Comparison of ENCODE assay signal across 10 mouse cellular contexts in genomic region chr16:96795431-96795830, GRCm38 (mm10).
DNase-seq lines count a peak whose midpoint lies in the region; ATAC-seq and TF ChIP-seq lines count a peak whose summit lies in the region.
"Had no signal": no experiment of that assay in that cellular context is flagged by ENCODE, and none has a peak within 500 bp of the region (broad histone marks: within the 10 kb centered on the region; RNA-seq: fewer than 3 reads in every experiment).

No protein-coding gene starts in this region.

- no peak overlapping the region for H3K4me3 ChIP-seq in gastrocnemius, adult 2 months
- H3K4me3 ChIP-seq in neural tube, embryonic 15.5 days (replicated peaks): no peak overlapping the region
- no peak overlapping the region for H3K4me3 ChIP-seq in cerebellum, adult 2 months (replicated peaks; ENCODE audit: insufficient read depth, low read depth, low read length)
- no peak overlapping the region for H3K4me3 ChIP-seq in hindbrain, embryonic 16.5 days (ENCODE audit: low read length)
- H3K4me3 ChIP-seq: megakaryocyte, embryonic 14.5 days had no signal

- H3K4me1 ChIP-seq in neural tube, embryonic 15.5 days: no peaks in the 10 kb centered on the region
- no peaks in the 10 kb centered on the region for H3K4me1 ChIP-seq in cerebellum, adult 2 months (ENCODE audit: control insufficient read depth, insufficient read depth, low read length)
- H3K4me1 ChIP-seq in hindbrain, embryonic 16.5 days (ENCODE audit: control insufficient read depth, insufficient read depth, low read depth, low read length): no peaks in the 10 kb centered on the region
- H3K4me1 ChIP-seq: megakaryocyte, embryonic 14.5 days had no signal

- no peak for DNase-seq in gastrocnemius, adult 2 months
- DNase-seq in gastrocnemius, postnatal 25 days: no peak
- DNase-seq in neural tube, embryonic 10.5 days (ENCODE audit: extremely low spot score, low spot score): peak; percentile 26
- DNase-seq in cerebellum, adult 2 months: peak; percentile 25 to 49

- H3K9ac ChIP-seq in neural tube, embryonic 15.5 days (replicated peaks): no peak overlapping the region
- H3K9ac ChIP-seq in hindbrain, embryonic 16.5 days (ENCODE audit: low read depth, low read length): no peak overlapping the region

- intact Hi-C loops in gastrocnemius, adult 2 months (cut with DNase I): no loop called here

- no peak overlapping the region for H3K27ac ChIP-seq in gastrocnemius, adult 2 months
- no peak overlapping the region for H3K27ac ChIP-seq in neural tube, embryonic 15.5 days (replicated peaks)
- H3K27ac ChIP-seq in cerebellum, adult 2 months (ENCODE audit: insufficient read depth, low read length): no peak overlapping the region
- no peak overlapping the region for H3K27ac ChIP-seq in hindbrain, embryonic 16.5 days (ENCODE audit: low read depth, low read length)

- no peaks in the 10 kb centered on the region for H3K27me3 ChIP-seq in neural tube, embryonic 15.5 days (replicated peaks)
- no peaks in the 10 kb centered on the region for H3K27me3 ChIP-seq in cerebellum, adult 2 months (ENCODE audit: control insufficient read depth, insufficient read depth, low read length)
- no peaks in the 10 kb centered on the region for H3K27me3 ChIP-seq in hindbrain, embryonic 16.5 days (replicated peaks; ENCODE audit: control insufficient read depth, insufficient read depth, low read length)
- H3K27me3 ChIP-seq: megakaryocyte, embryonic 14.5 days had no signal

- TF ChIP-seq CTCF in gastrocnemius, adult 2 months (IDR thresholded peaks at IDR 0.05): peak; percentile 36
- TF ChIP-seq CTCF in cerebellum, adult 2 months (IDR thresholded peaks at IDR 0.05; ENCODE audit: borderline replicate concordance, insufficient read depth, low read depth, low read length): peak; percentile 65

- H3K9me3 ChIP-seq in neural tube, embryonic 15.5 days (replicated peaks): no peaks in the 10 kb centered on the region
- H3K9me3 ChIP-seq in hindbrain, embryonic 16.5 days (ENCODE audit: control insufficient read depth, low read length): no peaks in the 10 kb centered on the region
- H3K9me3 ChIP-seq: G1E; megakaryocyte, embryonic 14.5 days had no signal

- TF ChIP-seq POLR2A in cerebellum, adult 2 months (IDR thresholded peaks at IDR 0.05; ENCODE audit: borderline replicate concordance, insufficient read depth, low read length): no peak

- ATAC-seq in neural tube, embryonic 15.5 days (ENCODE audit: low FRiP score): no peak
- ATAC-seq in hindbrain, embryonic 16.5 days: peak; percentile 40; the same call in 1 of the 2 replicates
- ATAC-seq in megakaryocyte, adult 5-6 weeks (ENCODE audit: poor library complexity, severe bottlenecking): peak; percentile 43; the same call in 1 of the 2 replicates
- ATAC-seq in monocyte, adult 5-6 weeks (replicated peaks; ENCODE audit: insufficient number of reproducible peaks, low FRiP score, low TSS enrichment, poor library complexity, severe bottlenecking): no peak

- H3K36me3 ChIP-seq in neural tube, embryonic 15.5 days: 0 out of 2 replicates have a peak, but pooled peaks cover 5% of the 10 kb centered on the region
- no peaks in the 10 kb centered on the region for H3K36me3 ChIP-seq in hindbrain, embryonic 16.5 days (ENCODE audit: control insufficient read depth, insufficient read depth, low read length)
- H3K36me3 ChIP-seq: G1E had no signal

- WGBS in neural tube, embryonic 15.5 days: 45% methylated on average over 2 of the region's 2 CpGs
- 43% methylated on average over 2 of the region's 2 CpGs for WGBS in cerebellum, adult 2 months
- WGBS in hindbrain, embryonic 16.5 days: 39% methylated on average over 2 of the region's 2 CpGs

- no peak overlapping the region for H3K4me2 ChIP-seq in neural tube, embryonic 15.5 days
- no peak overlapping the region for H3K4me2 ChIP-seq in hindbrain, embryonic 16.5 days (ENCODE audit: low read length)

Comparison
In these comparisons a context has a peak if more than half of its experiments do, and no peak if none do; other contexts are left out.
1. DNase-seq: peak in neural tube, embryonic 10.5 days (single experiment) and cerebellum, adult 2 months (2 of 2); none in gastrocnemius, adult 2 months (single experiment) and gastrocnemius, postnatal 25 days (single experiment).
2. ATAC-seq: peak in hindbrain, embryonic 16.5 days (single experiment) and megakaryocyte, adult 5-6 weeks (single experiment); none in neural tube, embryonic 15.5 days (single experiment) and monocyte, adult 5-6 weeks (single experiment).